Mouse (Mus musculus) G1E (cell line): ENCODE results near the gene Il6st. TPM values are rescaled to one million over a fixed set of nuclear protein-coding genes. Genes with fewer than 3 reads are reported as not detected.

Experiments
- ATAC-seq: 2 replicates; pipeline ENCODE4 v1.8.0; 2016; ENCODE audit warnings: mild to moderate bottlenecking; ENCODE audit not compliant: insufficient number of reproducible peaks, poor library complexity, low FRiP score, severe bottlenecking; ENCODE audit errors: extremely low read depth
- DNase-seq: peaks from one replicate; pipeline ENCODE4 v3.0.0; 2012; ENCODE audit warnings: low spot score
- H3K27me3 ChIP-seq: 2 replicates; pipeline ENCODE4 v1.6.1; 2012; ENCODE audit warnings: mild to moderate bottlenecking, low read length, inconsistent platforms; ENCODE audit not compliant: insufficient read depth
- H3K36me3 ChIP-seq: replicated peaks from 2 replicates; pipeline ENCODE3; 2012; ENCODE audit warnings: mild to moderate bottlenecking, inconsistent platforms
- H3K4me1 ChIP-seq: 2 replicates; pipeline ENCODE4 v1.6.1; 2012; ENCODE audit warnings: low read depth, low read length, inconsistent platforms, mixed read lengths; ENCODE audit not compliant: insufficient read depth
- H3K4me3 ChIP-seq: 2 replicates; pipeline ENCODE4 v1.5.1; 2012; ENCODE audit warnings: low read depth, mild to moderate bottlenecking, inconsistent platforms, low read length, moderate library complexity, mixed read lengths
- H3K9me3 ChIP-seq: replicated peaks from 2 replicates; pipeline ENCODE4 v1.6.1; 2012; ENCODE audit warnings: inconsistent platforms
- CTCF ChIP-seq: IDR thresholded peaks from 2 replicates; pipeline ENCODE4 v1.5.1; 2012; ENCODE audit warnings: low read depth, low read length, inconsistent platforms, mixed read lengths
- GATA1 ChIP-seq: IDR thresholded peaks from 2 replicates; pipeline ENCODE4 v1.6.1; 2012; ENCODE audit warnings: borderline replicate concordance, low read length, inconsistent platforms, mixed read lengths
- GATA2 ChIP-seq: IDR thresholded peaks from 2 replicates; pipeline ENCODE4 v1.6.1; 2012; ENCODE audit warnings: low read depth, low read length, inconsistent platforms, borderline replicate concordance
- POLR2AphosphoS5 ChIP-seq: IDR thresholded peaks from 2 replicates; pipeline ENCODE4 v1.6.1; 2012; ENCODE audit warnings: low read depth, low read length, inconsistent platforms; ENCODE audit not compliant: insufficient replicate concordance
- TAL1 ChIP-seq: conservative IDR thresholded peaks from 2 replicates; pipeline ENCODE4 v1.6.1; 2012; ENCODE audit warnings: low read depth, low read length, inconsistent platforms, mixed read lengths
- polyA plus RNA-seq: library from polyadenylated mRNA; stranded (reverse); fragments of >175 nt; gene quantifications from 2 replicates; pipeline ENCODE4 v1.2.3, GENCODE M21; 2012
- total RNA-seq, 2 experiments: library from RNA; stranded (forward) in 1 of 2; stranded (reverse) in 1 of 2; fragments of 200-1000 nt in 1 of 2; fragments of >200 nt in 1 of 2; fragmentation: Nextera tagmentation in 1 of 2; gene quantifications; 2 replicates each; pipeline ENCODE4 v1.2.3; 2014 to 2017

The Il6st gene
- total and polyA plus RNA-seq, 3 experiments, result 0.70 to 20.4 (median 5.0) TPM

DNA sequence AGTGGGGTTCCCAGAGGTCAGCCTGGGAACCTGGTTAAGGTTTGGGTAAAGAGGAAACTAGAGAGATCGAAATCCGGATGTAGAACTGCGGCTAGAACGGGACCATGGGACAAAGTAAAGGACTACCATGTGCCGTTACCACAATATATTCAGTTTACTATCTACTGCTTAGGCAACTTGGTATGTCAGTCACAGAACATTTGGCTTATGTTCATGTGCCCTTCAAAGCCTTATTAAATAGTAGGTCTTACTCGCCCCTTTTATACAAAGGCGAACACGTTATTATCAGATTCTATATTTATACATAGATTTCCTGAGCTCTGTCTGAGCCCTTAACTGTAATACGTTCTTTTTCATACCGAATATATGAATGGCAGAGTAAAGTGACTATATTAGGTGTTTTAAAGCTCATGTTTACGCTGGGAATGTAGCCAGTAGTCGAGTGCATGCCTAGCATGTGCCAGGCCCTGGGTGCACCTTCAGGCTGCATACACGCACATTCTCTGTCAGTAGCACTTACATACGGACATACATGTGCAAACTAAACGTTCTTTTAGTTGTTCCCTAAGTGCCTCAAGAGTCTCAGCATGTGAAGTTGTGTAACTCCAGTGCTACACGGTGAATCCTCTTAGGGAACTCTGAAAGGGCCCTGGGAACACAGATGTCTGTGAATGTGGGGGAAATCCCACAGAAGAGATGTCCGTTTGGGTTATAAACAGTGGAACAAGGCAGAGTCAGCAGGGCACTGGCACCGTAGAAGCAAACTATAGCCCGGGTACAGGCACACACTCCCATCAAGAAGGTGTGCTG, 2.5 kb downstream of the Il6st start:
- ATAC-seq (no peak), DNase-seq (no peak)
- H3K4me3 ChIP-seq, result no peak overlapping the region
- TF ChIP-seq TAL1, result no peak
- TF ChIP-seq GATA1, result no peak
- no peak for TF ChIP-seq POLR2AphosphoS5
- no peak for TF ChIP-seq GATA2
- TF ChIP-seq CTCF, result no peak
- H3K36me3 ChIP-seq, result no peaks in the 10 kb centered on the region
- no peaks in the 10 kb centered on the region for H3K9me3 ChIP-seq
- peaks cover 21% of the 10 kb centered on the region for H3K4me1 ChIP-seq
- H3K27me3 ChIP-seq, result peaks cover 19% of the 10 kb centered on the region; the same call in 1 of the 2 replicates

- H3K4me3 ChIP-seq, result no peak overlapping the region
- no peak for TF ChIP-seq GATA2
- no peak for TF ChIP-seq CTCF
- TF ChIP-seq TAL1, result no peak
- no peak for TF ChIP-seq GATA1
- TF ChIP-seq POLR2AphosphoS5, result no peak
Measured at GRCm38 (mm10) chr13:112466946-112467255, 3.0 kb downstream of the Il6st start.

GRCm38 (mm10) chr13:112467384-112467783, 3.5 kb downstream of the Il6st start:
- Histone ChIP-seq H3K27me3 (peaks cover 15% of the 10 kb centered on the region; the same call in 1 of the 2 replicates), H3K4me1 (peaks cover 21% of the 10 kb centered on the region), H3K9me3 (no peaks in the 10 kb centered on the region), H3K36me3 (no peaks in the 10 kb centered on the region), H3K4me3 (no peak overlapping the region)
- DNase-seq (no peak), ATAC-seq (no peak)
- TF ChIP-seq GATA2 (no peak), POLR2AphosphoS5 (no peak), CTCF (no peak), TAL1 (no peak), GATA1 (no peak)

More at GRCm38 (mm10) chr13:112466946-112467255, 3.0 kb downstream of the Il6st start:
- Histone ChIP-seq H3K27me3 (peaks cover 17% of the 10 kb centered on the region; the same call in 1 of the 2 replicates), H3K36me3 (no peaks in the 10 kb centered on the region), H3K4me1 (peaks cover 21% of the 10 kb centered on the region), H3K9me3 (no peaks in the 10 kb centered on the region)
- DNase-seq (no peak), ATAC-seq (no peak)

DNA sequence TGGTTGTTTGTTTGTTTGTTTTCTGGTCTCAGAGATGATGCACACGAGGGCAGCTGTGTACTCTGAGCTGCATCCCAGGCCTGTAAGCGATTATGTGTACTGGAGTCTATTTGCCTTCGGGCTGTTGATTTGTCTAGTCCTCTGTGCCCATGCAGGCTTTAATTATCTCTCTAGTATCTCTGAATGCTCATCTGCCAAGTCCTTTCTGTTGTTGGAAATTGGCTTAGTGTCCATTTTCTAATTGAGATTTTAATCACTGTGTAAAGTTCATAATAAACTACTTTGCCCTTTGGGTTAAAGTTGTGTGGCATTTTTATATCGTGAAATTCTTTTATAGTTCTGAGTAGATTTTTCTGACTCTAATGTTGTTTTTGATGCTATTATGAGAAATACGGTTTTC, 5.6 kb downstream of the Il6st start:
- Histone ChIP-seq H3K4me3 (no peak overlapping the region), H3K4me1 (peaks cover 9% of the 10 kb centered on the region), H3K9me3 (no peaks in the 10 kb centered on the region), H3K36me3 (no peaks in the 10 kb centered on the region), H3K27me3 (peaks cover 2% of the 10 kb centered on the region; the same call in 1 of the 2 replicates)
- TF ChIP-seq POLR2AphosphoS5, result no peak
- no peak for TF ChIP-seq CTCF
- no peak for TF ChIP-seq TAL1
- no peak for TF ChIP-seq GATA2
- TF ChIP-seq GATA1, result no peak
- DNase-seq, result no peak
- ATAC-seq, result no peak

DNA sequence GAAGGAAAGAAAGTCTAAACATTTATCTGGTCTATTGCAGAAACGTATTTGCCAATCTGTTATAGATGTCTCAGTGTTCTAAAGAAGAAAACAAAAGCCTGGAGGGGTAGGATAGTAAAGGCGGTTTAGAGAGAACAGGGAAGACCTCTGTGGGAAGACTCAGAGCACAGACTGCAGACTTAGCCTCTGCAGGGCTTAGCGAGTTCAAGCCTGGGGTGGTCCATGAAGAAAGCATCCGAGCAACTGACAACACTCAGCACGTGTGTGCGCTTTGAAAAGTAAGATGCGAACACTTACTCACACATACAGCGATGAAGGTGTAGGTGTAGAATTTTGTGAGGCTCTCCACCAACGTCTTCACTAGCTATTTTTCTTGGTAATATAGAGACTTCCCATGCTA, 7.3 kb downstream of the Il6st start:
- no peaks in the 10 kb centered on the region for H3K9me3 ChIP-seq
- no peak overlapping the region for H3K4me3 ChIP-seq
- H3K27me3 ChIP-seq, result no peaks in the 10 kb centered on the region
- TF ChIP-seq GATA2, result no peak
- H3K36me3 ChIP-seq, result peaks cover 3% of the 10 kb centered on the region
- H3K4me1 ChIP-seq, result peaks cover 4% of the 10 kb centered on the region
- no peak for ATAC-seq
- DNase-seq, result no peak

- no peak for TF ChIP-seq TAL1
- no peak for TF ChIP-seq GATA1
- no peak for TF ChIP-seq CTCF
- TF ChIP-seq POLR2AphosphoS5, result no peak
- TF ChIP-seq GATA2, result no peak
- peaks cover 6% of the 10 kb centered on the region for H3K36me3 ChIP-seq
Measured at GRCm38 (mm10) chr13:112472401-112473023, 8.6 kb downstream of the Il6st start.

More at GRCm38 (mm10) chr13:112472401-112473023, 8.6 kb downstream of the Il6st start:
- peaks cover 2% of the 10 kb centered on the region for H3K4me1 ChIP-seq
- no peak overlapping the region for H3K4me3 ChIP-seq
- no peaks in the 10 kb centered on the region; the same call in 1 of the 2 replicates for H3K27me3 ChIP-seq
- ATAC-seq (no peak), DNase-seq (no peak)
- H3K9me3 ChIP-seq, result no peaks in the 10 kb centered on the region
